Mouse (Mus musculus) stomach, embryonic 16.5 days (tissue): Measurements from ENCODE around the gene Ndc1. TPM values are rescaled to one million over a fixed set of nuclear protein-coding genes. Genes with fewer than 3 reads are reported as not detected.

ENCODE experiments used
- ATAC-seq: fragments of 200-750 bp; cut with Nextera tagmentation; 2 replicates; pipeline ENCODE4 v1.8.0; 2017; ENCODE audit warnings: moderate number of reproducible peaks, moderate TSS enrichment; ENCODE audit not compliant: insufficient read depth, low FRiP score
- H3K27ac ChIP-seq: fragments of 300-500 bp; sonication (generic); 2 replicates; pipeline ENCODE4 v1.5.1; 2014; ENCODE audit warnings: low read length
- H3K27me3 ChIP-seq: fragments of 300-500 bp; sonication (generic); 2 replicates; pipeline ENCODE4 v1.6.1; 2014; ENCODE audit warnings: low read length, control low read depth, mixed read lengths; ENCODE audit not compliant: control insufficient read depth, insufficient read depth
- H3K36me3 ChIP-seq: fragments of 300-500 bp; sonication (generic); 2 replicates; pipeline ENCODE4 v1.6.1; 2014; ENCODE audit warnings: low read length; ENCODE audit not compliant: control insufficient read depth, insufficient read depth
- H3K4me1 ChIP-seq: fragments of 300-500 bp; sonication (generic); 2 replicates; pipeline ENCODE4 v1.6.1; 2014; ENCODE audit warnings: low read length, control low read depth, mixed read lengths; ENCODE audit not compliant: control insufficient read depth, insufficient read depth
- H3K4me2 ChIP-seq: fragments of 300-500 bp; sonication (generic); 2 replicates; pipeline ENCODE4 v1.6.1; 2014; ENCODE audit warnings: low read depth, low read length, mixed read lengths
- H3K4me3 ChIP-seq: fragments of 300-500 bp; sonication (generic); replicated peaks from 2 replicates; pipeline ENCODE4 v1.5.1; 2014; ENCODE audit warnings: mild to moderate bottlenecking, low read length
- H3K9ac ChIP-seq: fragments of 300-500 bp; sonication (generic); 2 replicates; pipeline ENCODE4 v1.6.1; 2014; ENCODE audit warnings: low read length
- H3K9me3 ChIP-seq: fragments of 300-500 bp; sonication (generic); replicated peaks from 2 replicates; pipeline ENCODE4 v1.6.1; 2016; ENCODE audit warnings: low read length, control low read depth; ENCODE audit not compliant: control insufficient read depth
- WGBS: fragments of 180-500 bp; shearing (Covaris S2); extraction: QIAGEN DNeasy Blood & Tissue Kit; methylation state at CpG from one replicate; pipeline ENCODE4 v1.1.7; 2014; 5-methylcytosine and 5-hydroxymethylcytosine counted together
- microRNA-seq: library from miRNA; unstranded; fragments of <30 nt; microRNA quantifications from one replicate; pipeline ENCODE4, GENCODE M21; 2016
- polyA plus RNA-seq: library from polyadenylated mRNA; unstranded; fragments of >200 nt; fragmentation: Nextera tagmentation; extraction: Ambion mirVana; gene quantifications from 2 replicates; pipeline ENCODE4 v1.2.1, GENCODE M21; 2015

The Ndc1 gene
- polyA plus RNA-seq, 1 experiment from 2014 or later = 24.7 TPM

GRCm38 (mm10) chr4:107459461-107459860 lies 91.9 kb downstream of the Ndc1 start:
- Histone ChIP-seq H3K36me3 (no peaks in the 10 kb centered on the region), H3K4me1 (0 out of 2 replicates have a peak, but pooled peaks cover 3% of the 10 kb centered on the region), H3K27me3 (no peaks in the 10 kb centered on the region; the same call in 1 of the 2 replicates), H3K4me3 (no peak overlapping the region), H3K9me3 (no peaks in the 10 kb centered on the region), H3K9ac (no peak overlapping the region), H3K27ac (no peak overlapping the region), H3K4me2 (no peak overlapping the region)
- 92% methylated on average over 2 of the region's 2 CpGs for WGBS
- no peak for ATAC-seq

DNA sequence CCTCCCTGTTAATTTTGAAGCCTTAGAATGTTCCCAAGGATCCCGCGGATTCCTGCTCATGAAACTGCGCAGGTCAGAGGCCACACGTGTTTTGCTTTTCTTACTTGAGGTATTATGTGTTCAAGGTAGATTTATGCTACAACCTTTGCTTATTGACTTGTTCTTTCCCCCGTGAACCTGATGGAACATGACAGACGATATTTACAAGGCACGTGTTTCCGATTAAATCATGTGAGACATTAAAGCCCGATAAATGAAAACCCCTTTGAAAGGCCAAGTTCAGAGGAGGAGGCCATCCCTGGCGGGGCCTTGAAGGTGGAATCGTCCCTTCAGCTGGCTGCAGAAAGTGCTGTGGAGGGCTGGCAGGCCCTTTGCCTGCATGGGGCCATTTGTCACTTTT lies 92.9 kb downstream of the Ndc1 start:
- Histone ChIP-seq H3K4me3 (no peak overlapping the region), H3K27ac (no peak overlapping the region), H3K9ac (no peak overlapping the region), H3K27me3 (no peaks in the 10 kb centered on the region; the same call in 1 of the 2 replicates), H3K36me3 (no peaks in the 10 kb centered on the region), H3K4me1 (0 out of 2 replicates have a peak, but pooled peaks cover 3% of the 10 kb centered on the region), H3K9me3 (no peaks in the 10 kb centered on the region), H3K4me2 (no peak overlapping the region)
- no peak for ATAC-seq
- WGBS = 65% methylated on average over 11 of the region's 11 CpGs

Small RNAs within 50 kb of the gene (microRNA-seq; reads per million reads assigned to microRNA genes)
- not detected for gene Gm24804

Other genes with a start within 250 kb of the Ndc1 start
- 442 and 466 TPM in 2 replicates for gene Tmem59, start 189.4 kb upstream of the Ndc1 start, polyA plus RNA-seq
- 17.9 and 25.2 TPM in 2 replicates for gene Tceanc2, start 188.7 kb upstream of the Ndc1 start, polyA plus RNA-seq
- not detected in 2 replicates for gene Ldlrad1, start 158.6 kb upstream of the Ndc1 start, polyA plus RNA-seq
- gene Lrrc42, start 114.3 kb upstream of the Ndc1 start, polyA plus RNA-seq = 52.7 TPM in 2 replicates
- 28.1 and 39.1 TPM in 2 replicates for gene Hspb11, start 114.2 kb upstream of the Ndc1 start, polyA plus RNA-seq
- gene Dio1, start 60.6 kb upstream of the Ndc1 start, polyA plus RNA-seq = 0.39 and 0.80 TPM in 2 replicates
- 58.6 and 58.9 TPM in 2 replicates for gene Yipf1, start 53.4 kb upstream of the Ndc1 start, polyA plus RNA-seq
- gene Glis1, start 66.8 kb downstream of the Ndc1 start, polyA plus RNA-seq = 0.21 and 0.87 TPM in 2 replicates